Mouse (Mus musculus) olfactory bulb, adult 2 months (tissue): Measurements from ENCODE around the gene D17Wsu92e.

ENCODE experiments used
- CTCF ChIP-seq: fragments of 200-500 bp; IDR thresholded peaks from 2 replicates; pipeline ENCODE4 v1.5.1; 2012; ENCODE audit warnings: low read depth, mild to moderate bottlenecking, low read length, moderate library complexity; ENCODE audit not compliant: insufficient read depth
- POLR2A ChIP-seq: fragments of 200-500 bp; IDR thresholded peaks from 2 replicates; pipeline ENCODE4 v1.6.1; 2012; ENCODE audit warnings: mild to moderate bottlenecking, low read depth, low read length, moderate library complexity; ENCODE audit not compliant: insufficient read depth

DNA sequence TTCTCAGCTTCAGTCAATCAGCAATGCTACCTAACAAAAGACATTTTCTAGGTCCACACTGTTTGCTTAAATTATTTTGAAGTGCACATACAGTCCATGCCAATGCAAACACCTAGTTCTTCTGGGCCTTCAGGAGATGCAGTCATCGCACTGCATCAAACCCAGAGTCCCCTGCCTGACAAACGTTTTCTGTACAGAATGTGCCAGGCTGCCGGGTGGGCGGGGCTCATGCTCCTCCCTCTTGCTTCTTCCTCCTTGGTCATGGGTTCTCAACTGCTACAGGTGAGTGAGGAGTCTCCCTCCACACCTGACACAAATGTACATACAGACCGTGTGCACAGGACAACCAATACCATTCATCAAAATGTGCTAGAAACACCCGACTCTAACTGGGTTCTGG, 60.3 kb downstream of the D17Wsu92e start:
- no peak for TF ChIP-seq CTCF
- TF ChIP-seq POLR2A = no peak
